Mouse (Mus musculus) adrenal gland, postnatal 36 days (tissue): ENCODE measurements around the gene Cltc. TPM values are rescaled to one million over a fixed set of nuclear protein-coding genes. Genes with fewer than 3 reads are reported as not detected.

Source experiments
- DNase-seq, 2 experiments: peaks; one replicate each; pipeline ENCODE4 v3.0.0; 2021; ENCODE audit warnings: mixed read lengths in 1 of 2
- total RNA-seq, 2 experiments: library from RNA; stranded (reverse); gene quantifications; 2 replicates each; pipeline ENCODE4 v1.2.3; 2021

Gene Cltc
- total RNA-seq, 2 experiments from 2014 or later, result 291 to 302 TPM

- DNase-seq, result no peak
Observed at GRCm38 (mm10) chr11:86647706-86648447, 109.5 kb downstream of the Cltc start.

DNA sequence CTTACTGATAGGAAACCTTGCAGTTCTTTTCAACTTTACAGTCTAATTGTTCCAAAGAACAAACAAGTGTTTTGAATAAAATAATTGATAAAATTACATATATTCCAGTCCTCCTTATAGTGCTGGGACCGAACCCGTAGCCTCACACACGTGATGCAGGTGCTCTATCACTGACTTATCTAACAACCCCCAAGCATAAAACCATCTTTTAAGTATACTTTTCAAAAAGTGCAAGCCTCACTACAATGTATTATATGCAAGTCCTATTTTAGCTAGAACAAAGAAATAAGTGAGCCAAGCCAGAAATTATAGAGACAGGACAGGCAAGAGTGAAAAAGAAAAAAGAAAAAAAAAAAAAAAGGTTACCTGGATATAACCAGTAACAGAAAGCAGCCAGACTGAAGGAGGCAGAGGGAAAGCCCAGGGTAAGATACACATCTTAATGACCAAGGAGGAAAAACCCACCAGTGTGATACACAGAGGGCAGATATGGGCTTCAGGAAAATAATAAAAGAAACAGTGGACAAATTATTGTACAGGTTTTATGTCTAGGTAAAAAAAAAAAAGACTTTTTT is 110.4 kb downstream of the Cltc start:
- no peak for DNase-seq

DNA sequence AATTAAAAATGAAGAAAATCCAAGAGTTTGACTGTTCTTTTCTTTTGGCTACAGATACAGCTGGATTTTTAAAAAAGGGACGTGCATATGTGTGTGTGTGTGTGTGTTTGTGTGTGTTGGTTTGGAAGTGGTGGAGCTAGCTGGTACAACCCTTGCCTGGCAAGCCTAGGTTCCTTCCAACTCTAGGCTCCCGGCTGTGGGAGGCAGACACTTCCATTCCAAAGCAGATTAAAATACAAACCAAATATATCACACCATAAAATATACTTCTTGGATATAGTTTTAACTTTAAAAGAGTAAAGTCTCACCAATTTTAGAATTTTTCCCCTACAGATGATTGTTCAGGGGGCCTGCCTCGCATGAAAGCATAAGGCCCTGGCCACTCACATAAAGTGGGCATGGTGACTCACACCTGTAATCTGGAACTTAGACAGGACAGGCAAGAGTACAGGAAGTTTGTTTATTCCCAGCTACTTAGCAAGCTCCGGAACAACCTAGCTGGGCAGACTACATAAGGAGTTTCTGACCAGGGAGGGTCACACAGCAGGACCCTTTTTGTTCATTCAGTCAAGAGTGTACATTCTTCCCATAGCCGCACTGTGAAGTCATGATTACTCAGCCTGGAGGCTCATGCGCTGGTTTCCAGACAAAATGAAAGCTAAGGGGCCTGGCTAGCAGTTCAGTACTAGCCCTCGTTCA is 111.1 kb downstream of the Cltc start:
- no peak for DNase-seq

GRCm38 (mm10) chr11:86644553-86644952 is 112.8 kb downstream of the Cltc start:
- no peak for DNase-seq

Other genes starting within 250 kb of the Cltc start
- 10 to 100 TPM; 36.8 to 44.8 TPM for gene Rps6kb1, start 212.8 kb downstream of the Cltc start, total RNA-seq
- gene Tubd1, start 212.6 kb downstream of the Cltc start, total RNA-seq, result 1 to 10 TPM; 8.8 to 9.3 TPM
- 100 to 1,000 TPM in 1 of 2 experiments, 10 to 100 TPM in 1; 96.3 to 185 TPM for gene Vmp1, start 73.7 kb downstream of the Cltc start, total RNA-seq
- gene Ptrh2, start 73.6 kb downstream of the Cltc start, total RNA-seq, result 10 to 100 TPM; 14.1 to 17.4 TPM
- 10 to 100 TPM; 29.6 to 38.3 TPM for gene Dhx40, start 50.2 kb upstream of the Cltc start, total RNA-seq
- gene Ypel2, start 236.1 kb upstream of the Cltc start, total RNA-seq, result 10 to 100 TPM; 12.2 to 39.6 TPM